Mouse (Mus musculus): ENCODE data around the gene Psme2.

Psme2 gene

DNA sequence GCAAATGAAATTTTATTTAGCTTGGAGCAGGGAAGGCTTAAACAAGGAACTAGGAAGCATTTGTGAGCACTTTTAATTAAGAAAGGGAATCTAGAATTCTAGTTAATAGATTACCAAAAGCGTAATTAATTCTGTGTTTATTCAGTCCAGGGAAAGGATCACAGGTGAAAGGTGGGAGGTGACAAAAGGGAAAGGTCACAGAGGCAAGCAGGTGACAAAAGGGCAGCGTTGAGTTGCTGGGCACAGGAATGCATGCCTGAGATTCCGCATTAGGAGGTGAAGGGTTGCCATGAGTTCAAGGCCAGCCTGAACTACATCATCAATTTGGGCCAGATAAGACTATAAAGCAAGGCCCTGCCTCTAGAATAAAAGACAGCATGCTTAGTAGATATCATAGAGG is 23.4 kb downstream of the Psme2 start:
- in situ Hi-C loops (cut with MboI): no loop called here

DNA sequence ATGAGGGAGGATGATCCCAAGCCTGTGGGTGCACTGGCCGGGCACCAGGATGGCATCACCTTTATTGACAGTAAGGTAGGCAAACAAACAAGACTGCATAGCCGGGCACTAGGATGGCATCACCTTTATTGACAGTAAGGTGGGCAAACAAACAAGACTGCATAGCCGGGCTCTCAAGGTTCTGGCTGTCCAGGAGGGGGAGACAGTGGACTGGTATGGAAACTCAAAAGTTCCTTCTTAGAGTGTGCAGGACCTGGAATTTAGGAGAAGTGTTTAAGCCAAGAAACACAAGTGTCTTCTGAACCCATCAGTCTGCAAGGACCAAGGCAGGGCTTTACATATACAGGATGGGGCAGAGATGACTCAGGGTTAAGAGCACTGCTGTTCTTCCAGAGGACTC is 25.2 kb downstream of the Psme2 start:
- in situ Hi-C loops (cut with MboI): no loop called here

DNA sequence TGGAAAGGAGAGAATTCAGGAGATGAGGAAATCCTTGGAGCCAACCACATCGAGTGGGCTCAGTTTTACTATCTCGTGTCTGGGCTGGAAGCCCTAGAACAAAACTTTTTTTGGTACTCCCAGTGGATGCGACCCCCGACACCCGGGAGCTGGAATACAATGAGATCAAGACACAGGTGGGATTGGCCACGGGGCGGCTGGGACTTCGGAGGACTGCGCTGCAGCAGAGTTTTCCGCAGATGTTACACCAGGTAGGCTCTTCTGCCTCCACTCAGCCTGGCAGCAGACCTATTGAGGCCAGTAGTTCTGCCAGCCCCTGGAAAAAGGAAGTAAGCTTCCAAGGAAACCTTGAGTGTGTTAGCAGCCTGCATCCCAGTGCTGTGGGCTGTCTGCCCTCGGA is 27.7 kb downstream of the Psme2 start:
- in situ Hi-C loops (cut with MboI): no loop called here

DNA sequence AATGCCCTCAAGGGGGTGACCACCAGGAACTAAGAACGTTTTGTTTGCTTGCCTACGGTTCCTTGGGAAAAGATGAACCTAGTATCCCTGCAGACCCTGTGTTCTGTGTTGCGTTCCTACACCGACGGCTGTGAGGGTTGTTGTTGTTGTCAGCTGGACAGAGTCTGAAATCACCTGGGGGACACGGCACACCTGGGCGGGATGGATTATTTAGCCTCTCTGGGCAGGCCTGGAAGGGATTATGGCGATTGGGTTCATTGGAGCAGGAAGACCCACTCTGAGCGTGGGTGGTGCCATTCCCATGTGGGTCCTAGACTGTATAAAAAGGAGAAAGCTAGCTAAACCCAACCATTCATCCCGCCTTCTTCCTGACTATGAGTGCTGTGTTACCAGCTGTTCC is 29.1 kb downstream of the Psme2 start:
- in situ Hi-C loops (cut with MboI): no loop called here

DNA sequence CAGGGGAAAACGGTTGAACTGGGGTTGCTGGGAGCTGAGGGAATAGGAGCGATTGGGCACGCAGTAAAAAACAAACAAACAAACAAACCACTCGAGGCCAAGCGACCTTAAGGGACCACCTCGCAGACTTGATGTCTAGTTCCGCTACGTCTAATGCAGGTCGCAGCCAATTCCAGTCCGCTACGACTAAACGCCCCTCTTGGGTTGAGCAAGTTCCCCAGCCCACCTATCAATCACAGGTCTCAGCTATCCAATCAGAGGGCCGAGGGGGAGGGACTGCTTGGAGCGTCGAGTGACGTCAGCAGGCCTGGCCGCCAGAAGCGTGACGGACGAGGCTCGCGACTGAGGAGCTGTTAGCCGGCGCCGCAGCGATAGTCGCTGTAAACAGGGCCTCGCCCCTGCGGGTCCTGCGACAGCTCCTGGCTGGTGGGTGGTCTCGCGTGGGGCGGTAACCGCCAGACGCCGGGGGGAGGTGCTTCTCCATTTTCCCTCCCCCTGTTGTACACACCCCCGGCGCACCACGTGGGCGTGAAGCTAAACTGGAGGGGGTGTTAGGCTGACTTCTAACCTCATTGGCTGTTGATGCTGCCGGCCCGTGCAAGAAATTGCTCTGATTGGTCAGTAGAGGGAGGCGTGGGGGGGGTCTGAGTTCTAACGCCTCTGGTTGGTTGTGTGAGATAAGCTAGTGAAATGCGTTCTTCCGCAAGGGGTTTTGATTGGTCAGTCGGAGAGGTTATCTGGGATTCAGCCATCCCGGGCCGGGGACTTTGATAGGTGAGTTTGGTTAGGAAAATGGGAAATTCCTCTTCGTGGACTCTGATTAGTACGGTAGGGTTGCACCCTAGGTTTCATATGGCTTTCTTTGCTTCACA is 30.5 kb downstream of the Psme2 start, which contains the start of gene A730061H03Rik:
Gene A730061H03Rik (minus strand): TSS at position 205 of the 872 bp plus-strand sequence.
- in situ Hi-C loops (cut with MboI): no loop called here

DNA sequence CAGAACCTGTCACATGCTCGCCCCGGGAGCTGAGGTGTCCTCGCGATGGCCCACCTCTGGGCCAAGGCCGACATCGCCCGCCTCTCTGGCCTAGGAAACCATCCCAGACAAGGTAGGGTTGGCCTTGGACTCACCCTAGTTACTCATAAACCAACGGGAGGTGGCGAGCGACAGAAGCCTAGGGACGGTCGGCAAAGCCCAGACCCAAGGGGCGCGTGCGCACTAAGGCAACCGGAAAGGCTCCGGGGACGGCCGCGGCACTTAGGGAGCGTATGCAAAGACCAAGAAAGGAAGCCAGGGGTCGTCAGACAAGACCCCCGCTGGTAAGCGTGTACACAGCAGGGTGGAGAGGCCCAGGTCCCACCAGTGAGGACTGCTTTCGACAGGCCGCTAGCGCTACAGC is 31.1 kb downstream of the Psme2 start, which contains the start of gene Dcaf11:
Gene Dcaf11 (plus strand): TSS at position 208 of the 403 bp plus-strand sequence.
- in situ Hi-C loops (cut with MboI): no loop called here

DNA sequence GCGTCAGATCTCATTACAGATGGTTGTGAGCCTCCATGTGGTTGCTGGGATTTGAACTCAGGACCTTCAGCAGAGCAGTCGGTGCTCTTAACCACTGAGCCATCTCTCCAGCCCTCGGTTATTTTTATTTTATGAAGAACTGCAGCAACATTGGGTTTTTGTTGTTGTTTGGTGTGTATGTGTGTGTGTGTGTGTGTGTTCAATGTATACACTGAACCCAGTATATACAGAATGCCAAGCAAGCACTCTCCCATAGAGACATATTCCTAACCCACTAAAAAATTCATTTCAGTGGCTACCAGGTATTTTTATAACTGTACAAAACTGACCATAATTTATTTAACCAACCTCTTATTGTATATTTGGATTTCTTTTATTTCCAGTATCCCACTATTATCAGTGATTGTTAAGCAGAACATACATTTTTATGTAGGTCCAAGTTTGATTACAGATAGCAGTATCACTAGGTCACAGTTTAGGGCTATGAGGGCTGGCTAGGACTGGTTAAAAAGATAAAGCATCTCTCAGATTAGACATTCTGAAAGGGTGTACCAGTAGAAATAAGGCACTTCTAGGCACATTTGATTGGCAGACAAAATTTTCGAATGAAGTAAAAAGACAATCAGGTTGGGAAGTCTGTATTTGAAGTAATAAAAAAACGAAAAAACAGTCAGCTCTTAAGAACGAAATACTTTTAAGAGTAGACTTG is 32.0 kb downstream of the Psme2 start:
- in situ Hi-C loops (cut with MboI): no loop called here

DNA sequence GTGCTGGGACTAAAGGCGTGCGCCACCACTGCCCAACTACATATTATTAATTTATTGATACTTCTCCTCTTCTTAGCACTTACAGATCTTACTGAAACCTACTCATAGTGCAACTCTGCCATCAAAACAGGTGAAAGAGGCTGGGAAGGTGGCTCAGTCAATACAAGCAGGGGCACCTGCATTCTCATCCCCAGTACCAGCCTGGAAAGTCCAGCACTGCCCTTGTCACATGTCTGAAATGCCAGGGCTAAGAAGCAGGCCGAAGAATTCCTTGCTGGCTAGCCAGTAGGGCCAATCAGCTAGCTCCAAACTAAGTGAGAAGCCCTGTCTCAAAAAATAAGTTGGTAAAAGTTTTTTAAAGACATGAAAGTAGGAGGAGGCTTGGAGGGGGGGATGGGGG is 33.3 kb downstream of the Psme2 start:
- in situ Hi-C loops (cut with MboI): no loop called here

DNA sequence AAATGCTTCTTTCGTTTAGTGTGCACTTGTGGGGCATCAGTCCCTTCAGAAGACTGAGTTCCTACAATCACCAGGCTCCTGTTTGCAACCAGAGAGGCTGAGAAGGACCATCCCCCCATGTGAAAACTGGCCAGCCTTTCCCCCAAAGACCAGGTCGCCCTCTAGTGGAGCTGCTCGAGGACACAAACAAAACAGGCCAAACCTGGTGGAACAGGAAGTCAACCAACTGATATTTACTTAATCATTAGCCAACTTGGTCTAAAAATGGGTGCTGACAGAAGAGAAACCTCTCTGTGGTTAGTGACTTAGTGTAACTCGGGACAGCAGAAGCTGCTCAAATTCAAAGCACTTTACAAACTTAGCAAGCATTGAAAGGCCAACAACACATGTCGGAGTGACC is 33.9 kb downstream of the Psme2 start:
- in situ Hi-C loops (cut with MboI): no loop called here

DNA sequence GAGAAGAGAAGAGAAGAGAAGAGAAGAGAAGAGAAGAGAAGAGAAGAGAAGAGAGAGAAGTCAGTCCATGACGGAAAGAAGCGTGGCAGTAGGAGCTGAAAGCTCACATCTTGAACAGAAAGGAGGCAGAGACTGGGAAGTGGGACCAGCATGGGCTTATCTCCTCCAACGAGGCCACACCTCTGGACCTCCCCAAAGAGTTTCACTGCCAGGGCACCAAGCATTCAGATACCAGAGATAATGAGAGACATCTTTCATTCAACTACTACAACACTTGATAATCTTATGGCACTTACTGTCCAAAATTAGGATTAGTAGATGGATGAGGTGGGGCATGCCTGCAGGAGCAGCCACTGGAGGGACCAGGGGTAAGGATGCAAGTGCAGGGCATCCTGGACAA is 35.1 kb downstream of the Psme2 start:
- in situ Hi-C loops (cut with MboI): no loop called here

DNA sequence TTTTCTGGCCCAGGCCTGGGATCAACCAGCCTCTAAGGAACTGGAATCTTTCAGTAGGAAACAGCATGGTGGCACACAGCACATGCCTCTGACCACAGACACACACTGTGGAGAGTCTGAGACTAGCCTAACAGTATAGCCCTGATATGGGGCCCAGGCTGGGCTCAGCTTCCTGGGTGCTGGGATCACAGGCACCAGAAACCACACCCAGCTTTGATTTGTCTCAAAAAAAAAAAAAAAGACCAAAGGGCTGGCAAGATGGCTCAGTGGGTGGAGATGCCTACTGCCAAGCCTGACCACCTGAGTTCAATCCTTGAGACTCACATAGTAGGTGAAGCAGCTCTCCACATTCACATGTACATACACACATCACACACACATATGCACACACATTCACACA is 36.3 kb downstream of the Psme2 start:
- in situ Hi-C loops (cut with MboI): no loop called here

DNA sequence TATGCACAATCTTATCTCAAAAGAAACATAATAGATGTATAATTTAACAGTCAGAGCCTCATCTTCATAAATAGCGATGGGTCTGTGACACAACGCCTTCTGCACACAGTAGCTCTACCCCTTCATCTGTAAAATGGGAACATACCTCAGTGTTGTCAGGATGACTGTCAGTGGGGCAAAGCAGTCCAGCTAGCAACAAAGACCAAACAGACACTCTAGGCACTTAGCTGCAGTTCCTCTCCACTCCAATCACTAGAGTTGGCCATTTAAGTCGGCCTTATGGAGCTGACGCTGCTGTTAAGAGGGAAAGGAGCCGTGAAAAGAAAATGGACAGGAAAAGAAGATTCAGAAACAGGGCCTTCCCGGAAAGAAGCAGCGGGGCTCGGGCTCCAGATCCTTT is 39.1 kb downstream of the Psme2 start:
- in situ Hi-C loops (cut with MboI): no loop called here

DNA sequence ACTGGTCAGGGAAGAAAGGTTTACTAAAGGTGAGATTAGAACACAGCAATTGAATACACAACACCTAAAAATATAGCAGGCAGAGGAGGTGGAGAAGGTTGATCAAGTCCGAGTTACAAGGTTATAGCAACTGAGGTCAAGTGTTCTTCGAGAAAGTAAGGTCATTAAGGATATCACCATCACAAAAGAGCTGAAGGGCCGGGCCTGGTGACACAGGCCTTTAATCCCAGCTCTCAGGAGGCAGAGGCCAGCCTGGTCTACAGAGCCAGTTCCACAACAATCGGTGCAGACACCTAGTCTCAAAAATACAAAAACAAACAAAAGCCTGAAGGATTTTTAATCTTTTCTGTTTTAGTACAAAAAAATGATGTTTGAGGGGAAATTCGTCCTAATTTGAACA is 39.6 kb downstream of the Psme2 start:
- in situ Hi-C loops (cut with MboI): no loop called here

DNA sequence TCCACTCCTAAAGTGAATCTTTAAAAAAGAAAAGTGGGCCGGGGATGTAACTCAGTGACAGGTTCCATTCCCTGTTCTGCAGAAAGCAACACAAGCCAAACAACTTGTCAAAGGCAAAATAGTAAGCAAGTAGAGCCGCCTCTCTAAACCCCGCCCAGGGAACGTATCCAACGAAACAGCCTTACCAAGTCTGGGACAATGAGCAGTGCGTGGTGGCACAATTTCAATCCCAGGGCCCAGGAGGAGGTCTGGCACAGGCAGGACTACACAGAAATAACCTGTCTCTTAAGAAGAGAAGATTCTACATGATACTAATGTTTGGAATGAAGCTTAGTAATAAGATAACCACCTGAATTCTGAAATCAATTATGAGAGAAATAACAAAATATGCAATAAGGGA is 40.7 kb downstream of the Psme2 start:
- in situ Hi-C loops (cut with MboI): no loop called here

DNA sequence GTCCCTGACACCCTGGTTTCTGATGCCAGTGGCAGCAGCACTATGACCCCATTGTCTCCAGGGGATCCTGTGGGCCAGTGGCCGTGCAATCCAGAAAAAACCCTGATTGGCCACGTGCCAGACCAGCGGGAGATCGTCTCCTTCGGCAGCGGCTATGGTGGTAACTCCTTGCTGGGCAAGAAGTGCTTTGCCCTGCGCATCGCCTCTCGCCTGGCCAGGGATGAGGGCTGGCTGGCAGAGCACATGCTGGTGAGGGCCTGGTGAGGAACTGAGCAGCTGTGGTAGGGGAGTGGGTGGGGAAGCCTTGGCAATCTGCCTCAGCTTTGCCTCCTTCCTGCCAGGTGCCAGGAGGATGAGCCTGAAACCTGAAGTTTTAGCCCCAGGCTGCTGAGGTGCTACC is 46.6 kb downstream of the Psme2 start:
- in situ Hi-C loops (cut with MboI): no loop called here

DNA sequence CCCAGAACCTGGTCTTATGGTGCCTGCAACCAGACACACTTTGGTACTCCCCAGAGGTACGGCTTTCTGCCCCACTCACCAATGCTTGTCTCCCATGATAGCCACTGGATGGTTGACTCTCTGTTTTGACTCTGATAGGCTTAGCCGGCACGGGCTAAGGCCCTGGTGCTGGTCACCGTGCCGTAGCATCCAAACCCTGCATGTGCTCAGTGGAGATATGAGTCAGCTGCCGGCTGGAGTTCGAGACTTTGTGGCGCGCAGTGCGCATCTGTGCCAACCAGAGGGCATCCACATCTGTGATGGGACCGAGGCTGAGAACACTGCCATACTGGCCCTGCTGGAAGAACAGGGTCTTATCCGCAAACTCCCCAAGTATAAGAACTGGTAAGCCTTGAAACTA is 48.6 kb downstream of the Psme2 start:
- in situ Hi-C loops (cut with MboI): no loop called here

DNA sequence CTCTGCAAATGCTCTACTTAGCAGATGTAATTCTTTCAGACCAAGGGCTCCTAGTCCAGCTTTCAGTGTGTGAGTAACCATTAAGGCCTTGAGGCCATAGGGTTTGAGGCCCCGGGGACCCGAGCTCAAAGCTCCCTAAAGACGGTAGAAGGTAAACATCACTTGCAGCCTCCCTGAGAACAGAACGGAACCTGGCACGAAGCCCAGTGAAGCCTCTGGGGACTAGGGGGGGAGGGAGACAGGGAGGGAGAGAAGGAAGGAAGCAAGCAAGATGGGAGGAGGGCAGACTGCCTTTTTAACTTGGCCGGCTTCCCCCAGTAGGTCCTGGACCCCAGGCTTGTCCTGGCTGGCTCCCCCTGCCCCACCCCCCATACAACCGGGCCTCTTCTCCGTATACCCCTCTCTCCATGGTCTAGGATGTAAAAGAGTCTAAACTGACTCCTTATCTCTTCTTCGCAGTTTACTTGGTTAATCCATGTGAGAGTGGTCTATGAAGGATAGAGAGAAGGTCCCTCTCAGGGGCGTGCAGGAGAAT is 50.1 kb downstream of the Psme2 start:
- in situ Hi-C loops (cut with MboI): no loop called here

DNA sequence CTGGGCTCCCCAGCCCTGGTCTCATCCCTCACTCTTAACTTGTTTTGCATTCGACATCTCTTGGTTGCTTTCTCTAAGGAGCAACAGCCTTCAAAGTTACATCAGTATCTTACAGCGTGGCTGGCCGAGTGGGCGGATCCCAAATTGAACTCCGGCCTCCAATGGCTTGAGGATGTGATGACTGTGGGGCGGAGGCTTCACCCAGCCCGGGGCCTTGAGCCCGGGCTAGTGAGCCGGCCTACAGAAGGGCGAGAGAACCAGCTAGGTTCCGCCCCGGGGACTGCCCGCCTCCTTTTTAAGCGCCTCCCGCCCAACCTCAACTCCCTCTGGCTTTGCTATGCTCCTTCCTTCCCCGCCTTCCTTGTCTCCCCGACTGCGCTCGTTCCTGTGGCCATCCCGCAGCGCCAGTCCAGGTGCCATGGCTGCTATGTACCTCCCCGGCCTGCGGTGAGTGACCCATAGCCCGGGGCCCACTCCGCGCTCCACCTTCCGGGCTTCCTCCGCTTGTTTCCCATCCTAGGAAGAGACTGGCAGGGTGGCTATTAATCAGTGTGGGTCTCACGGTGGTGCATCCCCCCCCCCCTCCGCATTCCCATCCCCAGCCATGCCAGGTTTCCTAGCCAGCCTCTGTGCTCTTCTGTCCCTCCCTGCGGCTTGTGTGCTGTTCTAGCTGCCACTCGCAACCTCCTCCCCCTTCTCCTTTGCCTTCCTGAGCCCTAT is 50.7 kb downstream of the Psme2 start, which contains the start of gene Pck2:
Gene Pck2 (plus strand): TSS at position 200 of the 720 bp plus-strand sequence.
- in situ Hi-C loops (cut with MboI): no loop called here

All from mature B cell (primary cell).